8 mouse cellular contexts compared by ENCODE assay signal in genomic region chr6:115991881-115992620, GRCm38 (mm10). TPM values are rescaled to one million over a fixed set of nuclear protein-coding genes. Genes with fewer than 3 reads are reported as not detected.
DNase-seq lines count a peak whose midpoint lies in the region; ATAC-seq and TF ChIP-seq lines count a peak whose summit lies in the region.

No protein-coding gene starts in this region.

- peaks cover 22% of the 10 kb centered on the region for H3K4me1 ChIP-seq in forebrain, embryonic 11.5 days (replicated peaks; ENCODE audit: control insufficient read depth, insufficient read depth, low read length)
- peaks cover 43% of the 10 kb centered on the region for H3K4me1 ChIP-seq in limb, embryonic 12.5 days (replicated peaks)
- peaks cover 19% of the 10 kb centered on the region for H3K4me1 ChIP-seq in neural tube, embryonic 14.5 days (ENCODE audit: control insufficient read depth, insufficient read depth, low read length)
- peaks cover 15% of the 10 kb centered on the region for H3K4me1 ChIP-seq in cerebellum, adult 2 months (ENCODE audit: control insufficient read depth, insufficient read depth, low read length)

- no peak for TF ChIP-seq CTCF in left cerebral cortex, adult 2 months (IDR thresholded peaks at IDR 0.05)
- no peak for TF ChIP-seq CTCF in cerebellum, adult 2 months (IDR thresholded peaks at IDR 0.05; ENCODE audit: borderline replicate concordance, insufficient read depth, low read depth, low read length)

- 24% methylated on average over 10 of the region's 10 CpGs for WGBS in forebrain, embryonic 11.5 days
- WGBS in limb, embryonic 12.5 days, result 30% methylated on average over 10 of the region's 10 CpGs
- WGBS in neural tube, embryonic 14.5 days, result 24% methylated on average over 10 of the region's 10 CpGs
- 75% methylated on average over 10 of the region's 10 CpGs for WGBS in cerebellum, adult 2 months

- no peak for ATAC-seq in forebrain, embryonic 11.5 days (replicated peaks; ENCODE audit: low FRiP score)
- ATAC-seq in limb, embryonic 12.5 days (ENCODE audit: insufficient number of reproducible peaks, insufficient read depth, low FRiP score, low TSS enrichment, low read depth), result no peak
- ATAC-seq in neural tube, embryonic 14.5 days (ENCODE audit: low read depth), result no peak

- H3K4me2 ChIP-seq in forebrain, embryonic 11.5 days (ENCODE audit: low read depth, low read length, severe bottlenecking), result peak overlapping the region; percentile 15; the same call in 1 of the 2 replicates
- peak overlapping the region; percentile 37 for H3K4me2 ChIP-seq in limb, embryonic 12.5 days
- peak overlapping the region; percentile 80; the same call in 1 of the 2 replicates for H3K4me2 ChIP-seq in neural tube, embryonic 14.5 days (ENCODE audit: low read depth, low read length)

- intact Hi-C loops in left cerebral cortex, adult 2 months (cut with DNase I), result loop anchor here (5.0 kb wide), 1 partner anchor 140 kb away; the partner anchor contains the start of genes Ift122 and Mbd4
- intact Hi-C loops in left cerebral cortex, postnatal 4 days (cut with DNase I), result no loop called here
- intact Hi-C loops in left cerebral cortex, postnatal 25 days (cut with DNase I), result loop anchor here (2.0 to 5.0 kb wide), 2 partner anchors 77 to 140 kb away; partner anchors contain the start of genes Ift122 and Mbd4

- TF ChIP-seq POLR2A in cerebellum, adult 2 months (IDR thresholded peaks at IDR 0.05; ENCODE audit: borderline replicate concordance, insufficient read depth, low read length), result no peak

- H3K9ac ChIP-seq in forebrain, embryonic 11.5 days (ENCODE audit: low read length), result no peak overlapping the region
- peak overlapping the region; percentile 40; the same call in 1 of the 2 replicates for H3K9ac ChIP-seq in limb, embryonic 12.5 days (replicated peaks)
- H3K9ac ChIP-seq in neural tube, embryonic 14.5 days (replicated peaks; ENCODE audit: low read depth, low read length), result no peak overlapping the region

- H3K27ac ChIP-seq in left cerebral cortex, adult 2 months, result peak overlapping the region; percentile 89
- no peak overlapping the region for H3K27ac ChIP-seq in forebrain, embryonic 11.5 days (ENCODE audit: low read depth, low read length)
- H3K27ac ChIP-seq in limb, embryonic 12.5 days, result no peak overlapping the region
- H3K27ac ChIP-seq in neural tube, embryonic 14.5 days (ENCODE audit: low read depth, low read length), result no peak overlapping the region
- no peak overlapping the region for H3K27ac ChIP-seq in cerebellum, adult 2 months (ENCODE audit: insufficient read depth, low read length)

- no peaks in the 10 kb centered on the region for H3K36me3 ChIP-seq in forebrain, embryonic 11.5 days (ENCODE audit: control insufficient read depth, insufficient read depth, low read length)
- no peaks in the 10 kb centered on the region for H3K36me3 ChIP-seq in limb, embryonic 12.5 days
- H3K36me3 ChIP-seq in neural tube, embryonic 14.5 days (ENCODE audit: control insufficient read depth, insufficient read depth, low read length), result no peaks in the 10 kb centered on the region

- H3K27me3 ChIP-seq in forebrain, embryonic 11.5 days (ENCODE audit: control insufficient read depth, insufficient read depth, low read length), result peaks cover 33% of the 10 kb centered on the region
- peaks cover 65% of the 10 kb centered on the region for H3K27me3 ChIP-seq in limb, embryonic 12.5 days
- H3K27me3 ChIP-seq in neural tube, embryonic 14.5 days (ENCODE audit: control insufficient read depth, insufficient read depth, low read length), result peaks cover 23% of the 10 kb centered on the region
- no peaks in the 10 kb centered on the region for H3K27me3 ChIP-seq in cerebellum, adult 2 months (ENCODE audit: control insufficient read depth, insufficient read depth, low read length)

- H3K4me3 ChIP-seq in left cerebral cortex, adult 2 months, result peak overlapping the region; percentile 73
- H3K4me3 ChIP-seq in forebrain, embryonic 11.5 days (ENCODE audit: low read depth, low read length), result peak overlapping the region; percentile 57; the same call in 1 of the 2 replicates
- H3K4me3 ChIP-seq in limb, embryonic 12.5 days (replicated peaks), result peak overlapping the region; percentile 59
- H3K4me3 ChIP-seq in neural tube, embryonic 14.5 days (ENCODE audit: low read depth, low read length), result peak overlapping the region; percentile 16
- H3K4me3 ChIP-seq in cerebellum, adult 2 months (replicated peaks; ENCODE audit: insufficient read depth, low read depth, low read length), result no peak overlapping the region

- no peaks in the 10 kb centered on the region for H3K9me3 ChIP-seq in forebrain, embryonic 11.5 days (ENCODE audit: control insufficient read depth, low read length)
- no peaks in the 10 kb centered on the region for H3K9me3 ChIP-seq in limb, embryonic 12.5 days
- H3K9me3 ChIP-seq in neural tube, embryonic 14.5 days (ENCODE audit: control insufficient read depth, low read length), result no peaks in the 10 kb centered on the region

- no peak for DNase-seq in left cerebral cortex, adult 2 months (ENCODE audit: extremely low spot score in 1 of 2, low spot score in 2 of 2)
- DNase-seq in left cerebral cortex, postnatal 4 days, result no peak
- no peak for DNase-seq in forebrain, embryonic 11.5 days (ENCODE audit: low spot score)
- DNase-seq in left cerebral cortex, postnatal 25 days (ENCODE audit: low spot score in 2 of 2), result no peak
- no peak for DNase-seq in cerebellum, adult 2 months
- no peak for DNase-seq in right cerebral cortex, adult 2 months (ENCODE audit: low spot score in 2 of 2)

RNA-seq across cellular contexts. Expression of gene Plxnd1, which starts 2.8 kb away (rescaled TPM):
- total RNA-seq in left cerebral cortex, adult 2 months (2021), result 100 to 1,000 TPM; 127 to 131 TPM
- total RNA-seq in left cerebral cortex, postnatal 4 days (2021), result 100 to 1,000 TPM; 167 to 181 TPM
- 23.9 and 25.5 TPM in 2 replicates for polyA plus RNA-seq in forebrain, embryonic 11.5 days (2014; fragmentation: Nextera tagmentation; extraction: Ambion mirVana)
- 25.2 and 27.5 TPM in 2 replicates for polyA plus RNA-seq in limb, embryonic 12.5 days (2016; fragmentation: Nextera tagmentation; extraction: Ambion mirVana)
- polyA plus RNA-seq in neural tube, embryonic 14.5 days (2014; fragmentation: Nextera tagmentation; extraction: Ambion mirVana), result 4.2 and 14.1 TPM in 2 replicates
- total RNA-seq in left cerebral cortex, postnatal 25 days (2021), result 100 to 1,000 TPM; 111 to 124 TPM
- 24.2 and 29.4 TPM in 2 replicates for polyA plus RNA-seq in cerebellum, adult 2 months (2012; rRNA removed)

RNA-seq across cellular contexts. Expression of gene H1foo, which starts 47.3 kb away (rescaled TPM):
- total RNA-seq in left cerebral cortex, adult 2 months (2021), result not detected
- not detected for total RNA-seq in left cerebral cortex, postnatal 4 days (2021)
- polyA plus RNA-seq in forebrain, embryonic 11.5 days (2014; fragmentation: Nextera tagmentation; extraction: Ambion mirVana), result not detected in 2 replicates
- polyA plus RNA-seq in limb, embryonic 12.5 days (2016; fragmentation: Nextera tagmentation; extraction: Ambion mirVana), result not detected in 2 replicates
- polyA plus RNA-seq in neural tube, embryonic 14.5 days (2014; fragmentation: Nextera tagmentation; extraction: Ambion mirVana), result not detected in 2 replicates
- total RNA-seq in left cerebral cortex, postnatal 25 days (2021), result not detected
- polyA plus RNA-seq in cerebellum, adult 2 months (2012; rRNA removed), result not detected in 2 replicates

Comparison
In these comparisons a context has a peak if more than half of its experiments do, and no peak if none do; other contexts are left out.
1. H3K4me2 ChIP-seq: peak in every context shown above with its lines; median percentile 80 in neural tube, embryonic 14.5 days; 37 in limb, embryonic 12.5 days; 15 in forebrain, embryonic 11.5 days.